Mouse (Mus musculus) bone marrow, adult 2 months (tissue): ENCODE measurements around the gene Lypd4.

ENCODE experiments used
- CTCF ChIP-seq: fragments of 200-500 bp; IDR thresholded peaks from 2 replicates; pipeline ENCODE4 v1.5.1; 2011; ENCODE audit warnings: low read length, control low read depth; ENCODE audit not compliant: control insufficient read depth, insufficient read depth
- POLR2A ChIP-seq: fragments of 200-500 bp; IDR thresholded peaks from 2 replicates; pipeline ENCODE4 v1.6.1; 2011; ENCODE audit warnings: low read depth, mild to moderate bottlenecking, control low read depth, low read length, borderline replicate concordance; ENCODE audit not compliant: control insufficient read depth

DNA sequence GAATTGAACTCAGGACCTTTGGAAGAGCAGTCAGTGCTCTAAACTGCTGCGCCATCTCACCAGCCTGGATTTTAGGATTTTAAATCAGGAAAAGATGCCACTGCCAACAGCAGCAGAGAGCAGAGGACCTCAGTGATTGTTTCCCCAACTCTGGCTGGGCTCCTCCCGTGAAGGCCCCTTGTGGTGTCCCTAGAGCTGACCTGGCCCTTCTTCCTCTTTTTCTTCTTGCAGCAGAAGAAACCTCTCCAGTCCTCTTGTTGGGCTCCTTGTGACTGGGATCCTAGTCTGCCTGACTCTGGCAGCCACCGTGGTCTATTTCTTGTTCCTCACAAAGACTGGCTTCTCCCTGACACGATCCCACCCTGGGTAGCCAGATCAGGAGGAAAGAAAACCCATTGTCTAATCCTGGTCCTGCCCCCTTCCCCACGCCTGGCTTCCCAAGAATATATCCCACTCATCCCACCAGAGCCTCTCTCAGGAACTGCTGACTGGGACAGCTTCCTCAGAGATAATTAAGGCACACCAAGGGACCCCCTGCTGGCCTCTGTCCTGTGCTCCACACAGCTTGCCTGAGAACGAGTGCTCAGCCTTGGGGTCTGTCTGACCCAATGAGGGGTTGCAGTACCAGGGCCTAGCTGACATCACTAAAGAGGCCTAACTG, 13.2 kb downstream of the Lypd4 start:
- TF ChIP-seq CTCF, result no peak
- TF ChIP-seq POLR2A, result no peak
